Mouse (Mus musculus): ENCODE measurements around the gene Atp2a3. TPM values are rescaled to one million over a fixed set of nuclear protein-coding genes. Genes with fewer than 3 reads are reported as not detected.

The Atp2a3 gene
- polyA plus RNA-seq, 1 experiment from 2014 or later, result 18.9 TPM

GRCm38 (mm10) chr11:72959924-72960679 is 867 bp upstream of the Atp2a3 start:
- WGBS, result 30% methylated on average over 15 of the region's 15 CpGs
- Histone ChIP-seq H3K9me3 (no peaks in the 10 kb centered on the region), H3K9ac (no peak overlapping the region), H3K4me1 (peaks cover 38% of the 10 kb centered on the region), H3K4me2 (peak overlapping the region; percentile 81), H3K27me3 (replicated peaks) (peaks cover 10% of the 10 kb centered on the region), H3K4me3 (replicated peaks) (no peak overlapping the region), H3K36me3 (no peaks in the 10 kb centered on the region), H3K27ac (no peak overlapping the region)
- ATAC-seq (ENCODE audit: insufficient read depth, low FRiP score, low read depth), result no peak

DNA sequence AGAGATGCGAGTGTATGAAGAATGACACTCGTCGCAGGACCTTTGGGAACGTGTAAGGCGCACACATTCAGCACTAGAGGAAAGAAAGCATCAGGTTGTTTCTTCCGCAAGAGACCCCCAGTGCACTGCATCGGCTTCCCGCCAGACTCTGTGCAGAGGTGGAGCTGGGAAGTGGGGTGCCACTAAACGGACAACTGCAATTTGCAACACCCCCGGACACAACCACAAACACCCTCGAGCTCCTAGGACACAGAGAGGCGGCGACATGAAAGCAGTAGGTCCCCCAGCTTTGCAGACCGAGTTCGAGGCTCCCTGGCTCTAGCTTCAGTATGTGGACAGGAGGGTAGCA is 272 bp upstream of the Atp2a3 start:
- ATAC-seq (ENCODE audit: insufficient read depth, low FRiP score, low read depth), result no peak
- H3K27ac ChIP-seq, result no peak overlapping the region
- peaks cover 10% of the 10 kb centered on the region for H3K27me3 ChIP-seq (replicated peaks)
- H3K4me1 ChIP-seq, result peaks cover 43% of the 10 kb centered on the region
- WGBS, result 12% methylated on average over 15 of the region's 15 CpGs
- no peaks in the 10 kb centered on the region for H3K9me3 ChIP-seq
- H3K36me3 ChIP-seq, result no peaks in the 10 kb centered on the region
- peak overlapping the region; percentile 81 for H3K4me2 ChIP-seq
- peak overlapping the region; percentile 47 for H3K4me3 ChIP-seq (replicated peaks)
- no peak overlapping the region for H3K9ac ChIP-seq

DNA sequence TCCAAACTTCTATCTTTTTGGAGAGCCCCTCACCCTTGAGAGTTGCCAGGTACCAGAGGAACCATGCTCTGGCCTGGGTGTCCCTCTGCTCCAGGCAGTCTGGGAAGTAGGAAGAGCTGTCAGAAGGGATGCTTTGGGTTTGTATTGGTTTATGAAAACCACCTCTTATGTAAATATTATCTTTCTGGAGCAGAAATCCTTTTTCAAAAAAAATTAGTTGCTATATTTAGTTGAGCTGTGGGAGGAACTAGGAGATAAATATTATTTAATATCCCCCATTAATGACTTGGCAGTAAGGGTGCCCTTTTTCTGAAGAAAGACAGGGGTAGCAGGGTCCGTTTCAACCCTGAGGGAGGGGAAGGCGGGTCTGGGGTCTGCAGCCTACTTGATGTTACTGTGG is 1.4 kb downstream of the Atp2a3 start:
- Histone ChIP-seq H3K4me3 (replicated peaks) (no peak overlapping the region), H3K36me3 (no peaks in the 10 kb centered on the region), H3K9ac (no peak overlapping the region), H3K27ac (peak overlapping the region; percentile 77), H3K27me3 (replicated peaks) (peaks cover 10% of the 10 kb centered on the region), H3K9me3 (no peaks in the 10 kb centered on the region), H3K4me1 (peaks cover 46% of the 10 kb centered on the region), H3K4me2 (0 out of 2 replicates have a peak overlapping the region, but pooled peaks have one; percentile 24)
- no peak for ATAC-seq (ENCODE audit: insufficient read depth, low FRiP score, low read depth)
- 57% methylated on average over 2 of the region's 2 CpGs for WGBS

DNA sequence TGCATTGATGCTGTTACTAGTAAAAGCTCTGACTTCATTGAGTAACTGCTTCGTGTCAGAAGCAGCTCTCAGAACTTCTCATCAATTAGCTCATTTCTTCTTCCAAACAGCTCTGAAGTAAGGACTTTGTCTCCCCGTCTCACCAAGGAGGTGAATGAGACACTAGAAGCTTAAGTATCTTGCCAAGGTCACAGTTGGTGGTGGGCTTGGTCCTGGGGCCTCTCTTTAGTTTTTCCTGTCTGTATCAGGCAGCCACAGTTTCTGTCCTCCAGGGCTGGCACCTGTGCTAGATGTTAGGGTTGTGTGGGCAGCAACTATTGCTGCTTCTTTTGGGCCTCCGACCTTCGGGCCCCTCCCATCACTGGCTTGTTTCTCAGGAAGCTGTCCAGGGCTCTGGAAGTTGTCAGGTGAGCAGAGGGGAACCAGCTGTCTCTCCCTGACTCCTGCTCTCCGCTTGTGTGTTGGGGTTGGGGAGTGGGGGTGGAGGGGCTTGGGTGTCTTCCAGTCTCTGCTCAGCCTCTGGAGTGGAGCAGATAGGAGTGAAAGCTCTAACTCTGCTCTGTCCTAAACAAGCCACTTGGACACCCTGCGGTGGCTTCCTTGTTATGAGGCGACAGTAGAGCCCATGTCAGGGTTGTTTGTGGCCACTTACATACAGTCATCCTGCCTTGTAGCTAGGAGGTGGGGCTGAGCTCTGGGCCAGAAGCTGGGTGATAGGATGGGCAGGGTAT is 2.3 kb downstream of the Atp2a3 start:
- WGBS, result 23% methylated on average over 7 of the region's 7 CpGs
- Histone ChIP-seq H3K27me3 (replicated peaks) (peaks cover 10% of the 10 kb centered on the region), H3K36me3 (no peaks in the 10 kb centered on the region), H3K4me1 (peaks cover 46% of the 10 kb centered on the region), H3K9ac (no peak overlapping the region), H3K4me2 (peak overlapping the region; percentile 32), H3K4me3 (replicated peaks) (no peak overlapping the region), H3K9me3 (no peaks in the 10 kb centered on the region), H3K27ac (peak overlapping the region; percentile 77)
- peak; percentile 15; the same call in 1 of the 2 replicates for ATAC-seq (ENCODE audit: insufficient read depth, low FRiP score, low read depth)

- Histone ChIP-seq H3K9me3 (no peaks in the 10 kb centered on the region), H3K27ac (peak overlapping the region; percentile 77), H3K4me2 (peak overlapping the region; percentile 32; the same call in 1 of the 2 replicates), H3K27me3 (replicated peaks) (peaks cover 10% of the 10 kb centered on the region), H3K4me1 (peaks cover 46% of the 10 kb centered on the region), H3K9ac (no peak overlapping the region), H3K36me3 (no peaks in the 10 kb centered on the region), H3K4me3 (replicated peaks) (no peak overlapping the region)
- no peak for ATAC-seq (ENCODE audit: insufficient read depth, low FRiP score, low read depth)
- 42% methylated on average over 3 of the region's 3 CpGs for WGBS
Observed at GRCm38 (mm10) chr11:72963789-72964294, 2.9 kb downstream of the Atp2a3 start.

DNA sequence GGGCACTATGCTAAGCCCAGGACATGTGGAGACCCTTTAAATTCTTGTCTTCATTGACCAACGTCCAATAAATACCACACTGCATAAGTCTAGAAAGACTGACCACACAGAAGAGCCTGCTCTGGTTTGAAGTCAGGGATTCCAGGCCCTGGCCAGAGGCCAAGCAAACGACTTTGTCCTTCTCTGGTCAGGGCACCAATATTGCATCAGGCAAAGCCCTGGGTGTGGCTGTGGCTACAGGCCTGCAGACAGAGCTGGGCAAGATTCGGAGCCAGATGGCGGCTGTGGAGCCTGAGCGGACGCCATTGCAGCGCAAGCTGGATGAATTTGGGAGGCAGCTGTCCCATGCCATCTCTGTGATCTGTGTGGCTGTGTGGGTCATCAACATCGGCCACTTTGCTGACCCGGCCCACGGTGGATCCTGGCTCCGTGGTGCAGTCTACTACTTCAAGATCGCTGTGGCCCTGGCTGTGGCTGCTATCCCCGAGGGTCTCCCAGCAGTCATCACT is 14.1 kb downstream of the Atp2a3 start:
- H3K36me3 ChIP-seq, result no peaks in the 10 kb centered on the region
- H3K9me3 ChIP-seq, result no peaks in the 10 kb centered on the region
- ATAC-seq (ENCODE audit: insufficient read depth, low FRiP score, low read depth), result no peak
- H3K9ac ChIP-seq, result no peak overlapping the region
- H3K27ac ChIP-seq, result no peak overlapping the region
- no peaks in the 10 kb centered on the region; the same call in 1 of the 2 replicates for H3K4me1 ChIP-seq
- H3K4me2 ChIP-seq, result no peak overlapping the region
- no peak overlapping the region for H3K4me3 ChIP-seq (replicated peaks)
- WGBS, result 82% methylated on average over 13 of the region's 13 CpGs
- no peaks in the 10 kb centered on the region for H3K27me3 ChIP-seq (replicated peaks)

DNA sequence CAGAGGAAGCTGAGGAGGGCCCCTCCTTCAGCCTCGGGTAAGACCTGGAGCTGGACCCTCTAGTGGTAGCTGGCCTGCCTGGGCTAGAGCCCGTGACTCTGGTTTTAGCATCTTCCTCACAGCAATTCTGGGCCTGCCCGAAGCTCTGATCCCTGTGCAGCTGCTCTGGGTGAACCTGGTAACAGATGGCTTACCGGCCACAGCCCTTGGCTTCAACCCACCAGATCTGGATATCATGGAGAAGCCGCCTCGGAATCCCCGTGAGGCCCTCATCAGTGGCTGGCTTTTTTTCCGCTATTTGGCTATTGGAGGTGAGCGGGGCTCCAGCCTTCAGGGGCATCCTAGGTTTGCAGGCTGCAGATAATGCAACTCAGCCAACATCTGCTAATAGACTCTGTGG is 21.5 kb downstream of the Atp2a3 start:
- WGBS, result 85% methylated on average over 9 of the region's 9 CpGs
- H3K27ac ChIP-seq, result no peak overlapping the region

DNA sequence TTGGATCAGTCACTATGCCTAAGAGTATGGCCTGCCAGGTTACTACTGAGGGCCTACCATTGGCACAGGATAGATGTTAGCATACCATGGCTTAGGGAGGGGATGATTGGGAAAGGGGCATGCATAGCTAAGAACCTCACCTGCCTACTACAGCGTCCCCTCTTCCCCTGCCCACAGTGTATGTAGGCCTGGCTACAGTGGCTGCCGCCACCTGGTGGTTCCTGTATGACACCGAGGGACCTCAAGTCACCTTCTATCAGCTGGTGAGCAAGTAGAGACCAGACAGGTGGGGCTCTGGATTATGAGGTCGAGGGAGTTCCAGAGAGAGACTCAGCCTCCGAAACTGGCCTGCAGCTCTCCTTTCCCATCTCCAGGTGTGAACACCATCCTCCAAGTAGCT is 22.3 kb downstream of the Atp2a3 start:
- no peaks in the 10 kb centered on the region for H3K27me3 ChIP-seq (replicated peaks)
- H3K9me3 ChIP-seq, result no peaks in the 10 kb centered on the region
- no peak overlapping the region for H3K9ac ChIP-seq
- no peaks in the 10 kb centered on the region for H3K36me3 ChIP-seq
- ATAC-seq (ENCODE audit: insufficient read depth, low FRiP score, low read depth), result no peak
- H3K4me1 ChIP-seq, result peaks cover 6% of the 10 kb centered on the region; the same call in 1 of the 2 replicates
- H3K27ac ChIP-seq, result no peak overlapping the region
- no peak overlapping the region for H3K4me2 ChIP-seq
- H3K4me3 ChIP-seq (replicated peaks), result no peak overlapping the region
- WGBS, result 48% methylated on average over 5 of the region's 5 CpGs

More for the DNA sequence above, 21.5 kb downstream of the Atp2a3 start:
- Histone ChIP-seq H3K9me3 (no peaks in the 10 kb centered on the region), H3K4me2 (no peak overlapping the region), H3K9ac (no peak overlapping the region), H3K27me3 (replicated peaks) (no peaks in the 10 kb centered on the region), H3K4me3 (replicated peaks) (no peak overlapping the region), H3K36me3 (no peaks in the 10 kb centered on the region), H3K4me1 (peaks cover 6% of the 10 kb centered on the region; the same call in 1 of the 2 replicates)
- no peak for ATAC-seq (ENCODE audit: insufficient read depth, low FRiP score, low read depth)

- H3K9me3 ChIP-seq, result no peaks in the 10 kb centered on the region
- no peaks in the 10 kb centered on the region for H3K27me3 ChIP-seq (replicated peaks)
- ATAC-seq (ENCODE audit: insufficient read depth, low FRiP score, low read depth), result no peak
- no peak overlapping the region for H3K4me2 ChIP-seq
- no peak overlapping the region for H3K27ac ChIP-seq
- no peak overlapping the region for H3K4me3 ChIP-seq (replicated peaks)
- peaks cover 15% of the 10 kb centered on the region for H3K4me1 ChIP-seq
- no peaks in the 10 kb centered on the region for H3K36me3 ChIP-seq
- WGBS, result 63% methylated on average over 5 of the region's 5 CpGs
- H3K9ac ChIP-seq, result no peak overlapping the region
Observed at GRCm38 (mm10) chr11:72986745-72987144, 25.8 kb downstream of the Atp2a3 start.

DNA sequence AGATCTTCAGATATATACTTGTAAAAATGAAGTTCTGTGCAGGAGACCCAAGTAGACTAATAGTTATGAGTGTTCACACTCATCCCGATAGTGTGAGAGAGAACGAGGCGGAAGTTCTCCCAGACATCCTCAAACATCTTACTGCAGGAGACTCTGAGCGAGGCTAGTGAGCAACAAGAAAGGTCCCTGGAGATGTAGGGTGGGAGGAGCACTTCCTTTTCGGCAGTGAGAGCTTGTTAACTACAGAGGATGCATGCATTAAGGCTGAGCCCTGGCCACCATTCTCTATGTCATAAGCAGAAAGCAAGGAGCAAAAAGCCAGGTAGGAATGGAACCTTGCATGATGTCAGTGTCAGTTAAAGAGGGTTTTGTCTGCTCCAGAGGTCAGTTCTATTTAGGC is 26.3 kb downstream of the Atp2a3 start:
- WGBS, result 65% methylated on average over 5 of the region's 5 CpGs
- no peak overlapping the region for H3K27ac ChIP-seq
- no peak for ATAC-seq (ENCODE audit: insufficient read depth, low FRiP score, low read depth)
- no peaks in the 10 kb centered on the region for H3K9me3 ChIP-seq
- no peaks in the 10 kb centered on the region for H3K27me3 ChIP-seq (replicated peaks)
- no peak overlapping the region for H3K4me2 ChIP-seq
- H3K4me3 ChIP-seq (replicated peaks), result no peak overlapping the region
- peaks cover 19% of the 10 kb centered on the region for H3K4me1 ChIP-seq
- no peak overlapping the region for H3K9ac ChIP-seq
- H3K36me3 ChIP-seq, result no peaks in the 10 kb centered on the region

- no peak overlapping the region for H3K9ac ChIP-seq
- no peak for ATAC-seq (ENCODE audit: insufficient read depth, low FRiP score, low read depth)
- no peaks in the 10 kb centered on the region for H3K36me3 ChIP-seq
- H3K27me3 ChIP-seq (replicated peaks), result no peaks in the 10 kb centered on the region
- no peak overlapping the region for H3K27ac ChIP-seq
- H3K4me2 ChIP-seq, result no peak overlapping the region
- peaks cover 23% of the 10 kb centered on the region for H3K4me1 ChIP-seq
- no peak overlapping the region for H3K4me3 ChIP-seq (replicated peaks)
- 63% methylated on average over 5 of the region's 5 CpGs for WGBS
- H3K9me3 ChIP-seq, result no peaks in the 10 kb centered on the region
Observed at GRCm38 (mm10) chr11:72987807-72988206, 26.8 kb downstream of the Atp2a3 start.

GRCm38 (mm10) chr11:72989044-72989443 is 28.1 kb downstream of the Atp2a3 start:
- H3K36me3 ChIP-seq, result no peaks in the 10 kb centered on the region
- H3K27ac ChIP-seq, result no peak overlapping the region
- ATAC-seq (ENCODE audit: insufficient read depth, low FRiP score, low read depth), result no peak
- H3K9me3 ChIP-seq, result no peaks in the 10 kb centered on the region
- H3K4me2 ChIP-seq, result no peak overlapping the region
- no peak overlapping the region for H3K9ac ChIP-seq
- H3K4me1 ChIP-seq, result peaks cover 24% of the 10 kb centered on the region
- WGBS, result 72% methylated on average over 6 of the region's 6 CpGs
- no peak overlapping the region for H3K4me3 ChIP-seq (replicated peaks)
- no peaks in the 10 kb centered on the region for H3K27me3 ChIP-seq (replicated peaks)
